ENCODE assay signal across 9 mouse cellular contexts in the genomic region with DNA sequence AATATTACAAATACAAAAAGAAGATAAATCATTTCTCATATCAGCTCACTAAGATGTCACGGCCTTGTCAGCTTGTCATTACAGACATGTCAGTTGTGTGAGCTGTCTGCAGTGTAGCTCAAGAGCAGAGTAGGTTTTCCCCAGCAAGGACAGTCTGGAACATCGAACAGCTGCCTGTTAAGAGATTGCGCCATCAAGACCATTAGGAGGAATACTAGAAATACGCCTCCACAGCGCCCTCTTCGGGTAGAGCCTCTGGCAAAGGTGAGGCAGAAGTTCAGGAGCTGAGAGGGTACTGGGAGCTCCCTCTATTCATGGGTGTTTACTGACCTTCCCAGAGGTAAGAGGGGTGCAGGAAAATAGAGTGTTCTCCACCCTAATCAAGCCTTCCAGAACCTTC.
DNase-seq lines count a peak whose midpoint lies in the region; ATAC-seq and TF ChIP-seq lines count a peak whose summit lies in the region.
"Had no signal": no experiment of that assay in that cellular context is flagged by ENCODE, and none has a peak within 500 bp of the region (broad histone marks: within the 10 kb centered on the region; RNA-seq: fewer than 3 reads in every experiment).

No protein-coding gene starts in this region.

- H3K4me1 ChIP-seq in forebrain, embryonic 11.5 days (replicated peaks; ENCODE audit: control insufficient read depth, insufficient read depth, low read length): no peaks in the 10 kb centered on the region
- no peaks in the 10 kb centered on the region for H3K4me1 ChIP-seq in forebrain, embryonic 13.5 days
- H3K4me1 ChIP-seq in liver, postnatal 0 days (ENCODE audit: insufficient read depth): no peaks in the 10 kb centered on the region

- H3K27ac ChIP-seq in forebrain, embryonic 11.5 days (ENCODE audit: low read depth, low read length): no peak overlapping the region
- no peak overlapping the region for H3K27ac ChIP-seq in forebrain, embryonic 13.5 days
- no peak overlapping the region for H3K27ac ChIP-seq in liver, postnatal 0 days (ENCODE audit: low read depth)
- H3K27ac ChIP-seq: neural tube, embryonic 12.5 days had no signal

- H3K4me2 ChIP-seq in forebrain, embryonic 11.5 days (ENCODE audit: low read depth, low read length, severe bottlenecking): no peak overlapping the region
- no peak overlapping the region for H3K4me2 ChIP-seq in forebrain, embryonic 13.5 days
- no peak overlapping the region for H3K4me2 ChIP-seq in liver, postnatal 0 days (ENCODE audit: low read depth, low read length)
- H3K4me2 ChIP-seq: neural tube, embryonic 12.5 days had no signal

- no peak overlapping the region for H3K4me3 ChIP-seq in forebrain, embryonic 11.5 days (ENCODE audit: low read depth, low read length)
- H3K4me3 ChIP-seq in forebrain, embryonic 13.5 days: no peak overlapping the region
- H3K4me3 ChIP-seq in liver, postnatal 0 days (ENCODE audit: low read depth, low read length): no peak overlapping the region
- H3K4me3 ChIP-seq: neural tube, embryonic 12.5 days had no signal

- H3K9ac ChIP-seq in forebrain, embryonic 11.5 days (ENCODE audit: low read length): no peak overlapping the region
- no peak overlapping the region for H3K9ac ChIP-seq in forebrain, embryonic 13.5 days
- no peak overlapping the region for H3K9ac ChIP-seq in liver, postnatal 0 days (replicated peaks)
- H3K9ac ChIP-seq: neural tube, embryonic 12.5 days had no signal

- H3K27me3 ChIP-seq in forebrain, embryonic 11.5 days (ENCODE audit: control insufficient read depth, insufficient read depth, low read length): no peaks in the 10 kb centered on the region
- H3K27me3 ChIP-seq in forebrain, embryonic 13.5 days: no peaks in the 10 kb centered on the region
- no peaks in the 10 kb centered on the region for H3K27me3 ChIP-seq in liver, postnatal 0 days (ENCODE audit: insufficient read depth, low read length)
- H3K27me3 ChIP-seq: neural tube, embryonic 12.5 days had no signal

- H3K9me3 ChIP-seq in forebrain, embryonic 11.5 days (ENCODE audit: control insufficient read depth, low read length): no peaks in the 10 kb centered on the region
- H3K9me3 ChIP-seq in forebrain, embryonic 13.5 days (replicated peaks): no peaks in the 10 kb centered on the region
- H3K9me3 ChIP-seq in liver, postnatal 0 days (ENCODE audit: low read length): no peaks in the 10 kb centered on the region
- H3K9me3 ChIP-seq: neural tube, embryonic 12.5 days had no signal

- no peaks in the 10 kb centered on the region for H3K36me3 ChIP-seq in forebrain, embryonic 11.5 days (ENCODE audit: control insufficient read depth, insufficient read depth, low read length)
- no peaks in the 10 kb centered on the region for H3K36me3 ChIP-seq in forebrain, embryonic 13.5 days (ENCODE audit: poor library complexity, severe bottlenecking)
- H3K36me3 ChIP-seq in liver, postnatal 0 days (replicated peaks; ENCODE audit: insufficient read depth, low read length): no peaks in the 10 kb centered on the region
- H3K36me3 ChIP-seq: neural tube, embryonic 12.5 days had no signal

- peak; percentile 44 for TF ChIP-seq CTCF in liver, postnatal 0 days (IDR thresholded peaks at IDR 0.05; ENCODE audit: low read depth)

- WGBS in forebrain, embryonic 11.5 days: 18% methylated on average over 6 of the region's 6 CpGs
- 22% methylated on average over 6 of the region's 6 CpGs for WGBS in forebrain, embryonic 13.5 days
- 13% methylated on average over 6 of the region's 6 CpGs for WGBS in liver, postnatal 0 days (ENCODE audit: insufficient replicate concordance)

- no peak for TF ChIP-seq EP300 in liver, postnatal 0 days (IDR thresholded peaks at IDR 0.05; ENCODE audit: low read depth)

- DNase-seq in forebrain, embryonic 11.5 days (ENCODE audit: low spot score): peak; percentile 75
- DNase-seq in ovary, postnatal 36 days (ENCODE audit: low spot score): peak; percentile 34
- DNase-seq in ovary, adult 18-20 months (ENCODE audit: low spot score): no peak
- peak; percentile 13 for DNase-seq in heart, adult 8-10 months (ENCODE audit: low spot score)
- DNase-seq in liver, postnatal 0 days: peak; percentile 54
- no peak for DNase-seq in B cell, adult 2 months
- no peak for DNase-seq in cerebellum, adult 8-10 months

- ATAC-seq in forebrain, embryonic 11.5 days (replicated peaks; ENCODE audit: low FRiP score): peak; percentile 42; the same call in 1 of the 2 replicates
- no peak for ATAC-seq in forebrain, embryonic 13.5 days
- no peak for ATAC-seq in liver, postnatal 0 days

Comparison
In these comparisons a context has a peak if more than half of its experiments do, and no peak if none do; other contexts are left out.
1. DNase-seq: peak in forebrain, embryonic 11.5 days (single experiment), ovary, postnatal 36 days (single experiment), heart, adult 8-10 months (single experiment) and liver, postnatal 0 days (single experiment); none in ovary, adult 18-20 months (single experiment), B cell, adult 2 months (0 of 2) and cerebellum, adult 8-10 months (single experiment).